Mouse (Mus musculus) v-Abl transformed pro-B cells (cell line): Measurements from ENCODE around the gene Ryk.

Experiments used
- in situ Hi-C, 2 experiments: fragments of 400-800 bp; cut with MboI; formaldehyde crosslinking; loops; one replicate each; pipeline ENCODE4 v1.15.1; 2025; ENCODE audit not compliant: unreplicated experiment in 2 of 2

Ryk gene

GRCm38 (mm10) chr9:102933925-102934721, 99.4 kb downstream of the Ryk start:
- in situ Hi-C loops: no loop called here

DNA sequence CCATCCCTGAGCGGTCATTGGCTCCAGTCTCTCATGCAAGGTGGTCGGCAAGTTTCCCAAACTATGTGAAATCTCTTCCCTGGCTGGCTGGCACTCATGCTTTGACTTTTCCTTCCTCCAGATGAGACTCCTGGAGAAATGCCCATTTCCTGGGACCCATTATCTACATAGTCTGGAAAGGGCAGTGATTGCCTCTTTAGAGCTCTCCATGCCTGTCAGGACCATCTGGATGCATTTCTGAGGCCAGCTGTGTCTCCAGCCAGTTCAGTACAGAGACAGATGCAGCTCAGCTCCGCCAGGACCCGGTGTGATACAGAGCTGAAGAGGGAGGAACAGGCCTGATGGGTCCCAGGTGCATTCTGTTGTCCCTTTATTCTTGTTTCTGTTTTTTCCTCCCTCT, 107.5 kb downstream of the Ryk start:
- in situ Hi-C loops: no loop called here

DNA sequence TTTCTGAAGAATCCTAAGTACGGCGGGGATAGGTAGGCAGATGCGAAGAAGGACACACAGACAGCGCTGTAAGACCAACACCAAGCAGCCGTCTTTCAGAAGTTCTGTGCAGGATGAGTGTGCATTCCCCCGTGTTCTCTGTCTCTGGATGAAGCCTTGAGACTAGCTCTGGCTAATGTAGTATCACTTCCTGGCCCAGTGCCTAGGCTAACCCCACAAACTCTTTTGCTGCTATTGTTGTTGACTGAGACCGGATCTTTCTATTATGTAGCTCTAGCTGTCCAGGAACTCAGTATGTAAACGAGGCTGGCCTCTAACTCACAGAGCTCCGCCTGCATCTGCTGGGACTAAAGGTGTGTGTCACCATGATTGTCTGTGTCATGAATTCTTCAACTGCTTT, 110.2 kb downstream of the Ryk start:
- in situ Hi-C loops: no loop called here

DNA sequence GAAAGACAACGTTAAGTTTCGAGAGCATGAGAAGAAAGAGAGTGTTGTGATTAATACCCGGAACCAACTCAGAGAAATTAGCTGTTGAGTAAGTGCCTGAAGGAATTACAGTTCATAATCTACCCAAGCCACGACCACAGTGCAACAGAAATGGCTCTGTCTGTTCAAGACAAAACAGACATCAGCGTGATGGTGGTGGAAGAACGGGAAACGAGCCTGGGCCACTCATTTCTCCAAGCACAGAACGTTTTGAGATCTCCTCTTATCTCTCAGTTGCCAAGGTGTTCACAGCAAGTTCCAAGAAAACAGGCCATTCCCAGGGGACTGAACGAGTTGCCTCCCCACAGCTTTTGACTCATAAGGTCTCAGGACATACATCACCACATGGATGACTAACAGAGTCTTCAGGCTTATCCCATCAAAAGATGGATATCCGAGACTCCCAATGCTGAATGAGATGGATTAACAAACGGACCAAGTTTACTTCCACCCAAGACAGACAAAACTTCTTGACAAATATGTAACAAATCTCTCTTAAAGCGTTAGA, 111.8 kb downstream of the Ryk start:
- in situ Hi-C loops: no loop called here

DNA sequence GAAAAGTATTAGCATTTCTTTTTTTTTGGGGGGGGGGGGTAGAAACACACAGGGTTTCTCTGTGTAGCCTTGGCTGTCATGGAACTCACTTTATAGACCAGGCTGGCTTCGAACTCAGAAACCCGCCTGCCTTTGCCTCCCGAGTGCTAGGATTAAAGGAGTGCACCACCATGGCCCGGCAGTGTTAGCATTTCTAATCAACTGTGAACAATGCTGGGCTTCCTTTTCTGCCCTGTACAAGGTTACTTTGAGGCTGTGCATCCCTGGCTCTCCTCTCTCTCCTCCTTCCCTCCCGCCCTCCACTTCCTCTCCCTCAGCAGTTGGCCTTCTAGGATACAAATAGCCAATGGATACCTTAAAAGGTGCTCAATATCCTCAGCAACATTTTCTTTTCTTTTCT, 114.0 kb downstream of the Ryk start:
- in situ Hi-C loops: no loop called here

GRCm38 (mm10) chr9:102951091-102951994, 116.6 kb downstream of the Ryk start:
- in situ Hi-C loops: no loop called here

- in situ Hi-C loops: no loop called here
These were observed 121.1 kb downstream of the Ryk start for GRCm38 (mm10) chr9:102955866-102956265.
